Mouse (Mus musculus) lung, embryonic 15.5 days (tissue): Measurements from ENCODE around the gene Dmrtb1. TPM values are rescaled to one million over a fixed set of nuclear protein-coding genes. Genes with fewer than 3 reads are reported as not detected.

Experiments
- ATAC-seq: fragments of 200-750 bp; cut with Nextera tagmentation; 2 replicates; pipeline ENCODE4 v1.8.0; 2017; ENCODE audit warnings: moderate number of reproducible peaks, borderline replicate concordance; ENCODE audit not compliant: low FRiP score, low TSS enrichment; ENCODE audit errors: extremely low read depth
- H3K27ac ChIP-seq: fragments of 300-500 bp; sonication (generic); 2 replicates; pipeline ENCODE4 v1.5.1; 2015; ENCODE audit warnings: moderate library complexity, mild to moderate bottlenecking, inconsistent platforms
- H3K27me3 ChIP-seq: fragments of 300-500 bp; sonication (generic); 2 replicates; pipeline ENCODE4 v1.6.1; 2015; ENCODE audit warnings: inconsistent platforms
- H3K36me3 ChIP-seq: fragments of 300-500 bp; sonication (generic); 2 replicates; pipeline ENCODE4 v1.6.1; 2015; ENCODE audit warnings: inconsistent platforms
- H3K4me1 ChIP-seq: fragments of 300-500 bp; sonication (generic); 2 replicates; pipeline ENCODE4 v1.6.1; 2015; ENCODE audit warnings: inconsistent platforms
- H3K4me2 ChIP-seq: fragments of 300-500 bp; sonication (generic); 2 replicates; pipeline ENCODE4 v1.6.1; 2015; ENCODE audit warnings: inconsistent platforms, mild to moderate bottlenecking, moderate library complexity
- H3K4me3 ChIP-seq: fragments of 300-500 bp; sonication (generic); 2 replicates; pipeline ENCODE4 v1.5.1; 2015; ENCODE audit warnings: mild to moderate bottlenecking, inconsistent platforms
- H3K9ac ChIP-seq: fragments of 300-500 bp; sonication (generic); 2 replicates; pipeline ENCODE4 v1.6.1; 2015; ENCODE audit warnings: inconsistent platforms
- H3K9me3 ChIP-seq: fragments of 300-500 bp; sonication (generic); 2 replicates; pipeline ENCODE4 v1.6.1; 2016; ENCODE audit warnings: inconsistent platforms
- WGBS: fragments of 180-500 bp; shearing (Covaris S2); methylation state at CpG from one replicate; pipeline ENCODE4 v1.1.7; 2015; 5-methylcytosine and 5-hydroxymethylcytosine counted together
- microRNA-seq: library from miRNA; unstranded; fragments of <30 nt; microRNA quantifications from one replicate; pipeline ENCODE4, GENCODE M21; 2016
- polyA plus RNA-seq: library from polyadenylated mRNA; unstranded; fragments of >200 nt; fragmentation: Nextera tagmentation; extraction: Ambion mirVana; gene quantifications from 2 replicates; pipeline ENCODE4 v1.2.1, GENCODE M21; 2015

The Dmrtb1 gene
- polyA plus RNA-seq, 1 experiment from 2014 or later = not detected

- H3K27ac ChIP-seq = no peak overlapping the region
- H3K9me3 ChIP-seq = no peaks in the 10 kb centered on the region
- H3K9ac ChIP-seq = no peak overlapping the region
- no peak for ATAC-seq
- H3K4me1 ChIP-seq = peaks cover 4% of the 10 kb centered on the region; the same call in 1 of the 2 replicates
- no peak overlapping the region for H3K4me2 ChIP-seq
- H3K27me3 ChIP-seq = no peaks in the 10 kb centered on the region
- no peaks in the 10 kb centered on the region for H3K36me3 ChIP-seq
- 76% methylated on average over 10 of the region's 10 CpGs for WGBS
- no peak overlapping the region for H3K4me3 ChIP-seq
Observed at GRCm38 (mm10) chr4:107638303-107638702, 45.7 kb downstream of the Dmrtb1 start.

- H3K27ac ChIP-seq = no peak overlapping the region
- 59% methylated on average over 3 of the region's 3 CpGs for WGBS
- H3K36me3 ChIP-seq = no peaks in the 10 kb centered on the region
- no peak overlapping the region for H3K9ac ChIP-seq
- H3K9me3 ChIP-seq = no peaks in the 10 kb centered on the region
- no peak overlapping the region for H3K4me3 ChIP-seq
- H3K4me1 ChIP-seq = peaks cover 4% of the 10 kb centered on the region; the same call in 1 of the 2 replicates
- no peak for ATAC-seq
- no peaks in the 10 kb centered on the region for H3K27me3 ChIP-seq
- no peak overlapping the region for H3K4me2 ChIP-seq
Observed at GRCm38 (mm10) chr4:107637670-107638069, 46.4 kb downstream of the Dmrtb1 start.

GRCm38 (mm10) chr4:107636099-107636498, 47.9 kb downstream of the Dmrtb1 start:
- peaks cover 4% of the 10 kb centered on the region; the same call in 1 of the 2 replicates for H3K4me1 ChIP-seq
- H3K36me3 ChIP-seq = no peaks in the 10 kb centered on the region
- H3K9ac ChIP-seq = no peak overlapping the region
- H3K27me3 ChIP-seq = no peaks in the 10 kb centered on the region
- H3K4me3 ChIP-seq = no peak overlapping the region
- no peak for ATAC-seq
- no peak overlapping the region for H3K27ac ChIP-seq
- WGBS = 68% methylated on average over 6 of the region's 6 CpGs
- H3K9me3 ChIP-seq = no peaks in the 10 kb centered on the region
- H3K4me2 ChIP-seq = no peak overlapping the region

- Histone ChIP-seq H3K36me3 (no peaks in the 10 kb centered on the region), H3K9ac (no peak overlapping the region), H3K27ac (no peak overlapping the region), H3K4me3 (no peak overlapping the region), H3K4me2 (no peak overlapping the region), H3K27me3 (no peaks in the 10 kb centered on the region), H3K4me1 (peaks cover 4% of the 10 kb centered on the region; the same call in 1 of the 2 replicates), H3K9me3 (no peaks in the 10 kb centered on the region)
- ATAC-seq = no peak
- WGBS = 64% methylated on average over 6 of the region's 6 CpGs
Observed at GRCm38 (mm10) chr4:107634631-107635030, 49.4 kb downstream of the Dmrtb1 start.

- Histone ChIP-seq H3K9me3 (no peaks in the 10 kb centered on the region), H3K4me1 (peaks cover 8% of the 10 kb centered on the region; the same call in 1 of the 2 replicates), H3K4me2 (no peak overlapping the region), H3K36me3 (no peaks in the 10 kb centered on the region), H3K27ac (no peak overlapping the region), H3K4me3 (no peak overlapping the region), H3K9ac (no peak overlapping the region), H3K27me3 (no peaks in the 10 kb centered on the region)
- WGBS = 27% methylated on average over 17 of the region's 17 CpGs
- no peak for ATAC-seq
Observed at GRCm38 (mm10) chr4:107628921-107629411, 55.1 kb downstream of the Dmrtb1 start.

- H3K9me3 ChIP-seq = no peaks in the 10 kb centered on the region
- H3K27ac ChIP-seq = no peak overlapping the region
- no peak overlapping the region for H3K9ac ChIP-seq
- WGBS = 63% methylated on average over 4 of the region's 4 CpGs
- H3K36me3 ChIP-seq = no peaks in the 10 kb centered on the region
- H3K27me3 ChIP-seq = no peaks in the 10 kb centered on the region
- no peak overlapping the region for H3K4me2 ChIP-seq
- ATAC-seq = no peak
- H3K4me1 ChIP-seq = peaks cover 8% of the 10 kb centered on the region; the same call in 1 of the 2 replicates
- no peak overlapping the region for H3K4me3 ChIP-seq
Observed at GRCm38 (mm10) chr4:107628226-107628625, 55.8 kb downstream of the Dmrtb1 start.

Small RNAs within 50 kb of the gene (microRNA-seq; reads per million reads assigned to microRNA genes)
- gene Gm25123 = not detected

Other genes with a start within 250 kb of the Dmrtb1 start
- gene Glis1, start 249.6 kb downstream of the Dmrtb1 start, polyA plus RNA-seq = 1.7 and 2.0 TPM in 2 replicates
- 1.1 and 1.2 TPM in 2 replicates for gene Lrp8, start 118.0 kb upstream of the Dmrtb1 start, polyA plus RNA-seq
- gene Magoh, start 195.5 kb upstream of the Dmrtb1 start, polyA plus RNA-seq = 189 and 210 TPM in 2 replicates
- gene 0610037L13Rik, start 205.6 kb upstream of the Dmrtb1 start, polyA plus RNA-seq = 121 and 128 TPM in 2 replicates
- gene Cpt2, start 239.4 kb upstream of the Dmrtb1 start, polyA plus RNA-seq = 43.8 and 45.0 TPM in 2 replicates